Mouse (Mus musculus): ENCODE data around the gene Hrc.
A peak's percentile ranks its signal among the peaks of the same experiment; 100 is the strongest.

GRCm38 (mm10) chr7:45309455-45309854, 25.6 kb upstream of the Hrc start:
- TF ChIP-seq EP300 (IDR thresholded peaks at IDR 0.05; ENCODE audit: insufficient read depth, low read depth, low read length) (no peak), CTCF (IDR thresholded peaks at IDR 0.05; ENCODE audit: low read depth, low read length) (peak; percentile 90), POLR2A (IDR thresholded peaks at IDR 0.05; ENCODE audit: insufficient read depth, low read length) (no peak)

Data from ES-Bruce4 (cell line).